ENCODE assay signal across 11 mouse cellular contexts in genomic region chr7:132705130-132705529, GRCm38 (mm10).
DNase-seq lines count a peak whose midpoint lies in the region; ATAC-seq and TF ChIP-seq lines count a peak whose summit lies in the region.
"Had no signal": no experiment of that assay in that cellular context is flagged by ENCODE, and none has a peak within 500 bp of the region (broad histone marks: within the 10 kb centered on the region; RNA-seq: fewer than 3 reads in every experiment).

No protein-coding gene starts in this region.

- H3K9ac ChIP-seq in forebrain, postnatal 0 days, result no peak overlapping the region
- no peak overlapping the region for H3K9ac ChIP-seq in forebrain, embryonic 16.5 days (replicated peaks; ENCODE audit: low read depth, low read length)
- H3K9ac ChIP-seq in heart, embryonic 11.5 days (ENCODE audit: low read depth, low read length), result no peak overlapping the region
- H3K9ac ChIP-seq: hindbrain, embryonic 12.5 days; stomach, embryonic 15.5 days had no signal

- H3K4me1 ChIP-seq in forebrain, postnatal 0 days (ENCODE audit: insufficient read depth), result no peaks in the 10 kb centered on the region
- H3K4me1 ChIP-seq in forebrain, embryonic 16.5 days (replicated peaks; ENCODE audit: control insufficient read depth, insufficient read depth, low read length), result no peaks in the 10 kb centered on the region
- no peaks in the 10 kb centered on the region; the same call in none of the 2 replicates for H3K4me1 ChIP-seq in testis, adult 2 months (ENCODE audit: control insufficient read depth, insufficient read depth, low read length)
- no peaks in the 10 kb centered on the region; the same call in 1 of the 2 replicates for H3K4me1 ChIP-seq in heart, embryonic 11.5 days (ENCODE audit: control insufficient read depth, insufficient read depth, low read length)
- H3K4me1 ChIP-seq: stomach, embryonic 15.5 days had no signal

- 0 out of 2 replicates have a peak, but pooled peaks have one; percentile 17 for TF ChIP-seq CTCF in forebrain, postnatal 0 days (IDR thresholded peaks at IDR 0.05; ENCODE audit: low read depth)
- peak; percentile 21; the same call in 1 of the 2 replicates for TF ChIP-seq CTCF in testis, adult 2 months (IDR thresholded peaks at IDR 0.05; ENCODE audit: control insufficient read depth, insufficient read depth, insufficient replicate concordance, low read depth, low read length)

- no peak overlapping the region for H3K4me3 ChIP-seq in forebrain, postnatal 0 days (ENCODE audit: low read depth, low read length)
- no peak overlapping the region for H3K4me3 ChIP-seq in forebrain, embryonic 16.5 days (replicated peaks; ENCODE audit: low read length)
- H3K4me3 ChIP-seq in testis, adult 2 months (ENCODE audit: control insufficient read depth, low read depth, low read length), result no peak overlapping the region
- H3K4me3 ChIP-seq in heart, embryonic 11.5 days (ENCODE audit: low read depth, low read length), result no peak overlapping the region
- H3K4me3 ChIP-seq: hindbrain, embryonic 12.5 days; stomach, embryonic 15.5 days had no signal

- 88% methylated on average over 7 of the region's 7 CpGs for WGBS in forebrain, postnatal 0 days
- WGBS in forebrain, embryonic 16.5 days, result 92% methylated on average over 7 of the region's 7 CpGs
- WGBS in heart, embryonic 11.5 days (ENCODE audit: insufficient replicate concordance), result 80% methylated on average over 7 of the region's 7 CpGs

- DNase-seq in forebrain, postnatal 0 days, result no peak
- no peak for DNase-seq in testis, postnatal 10 days (ENCODE audit: low spot score)
- peak; percentile 51 for DNase-seq in induced T-regulatory cell, adult 2 months (ENCODE audit: low read depth)
- DNase-seq in thymus, postnatal 25 days, result peak; percentile 43
- DNase-seq in ovary, postnatal 14 days (ENCODE audit: low spot score), result no peak

- H3K4me2 ChIP-seq in forebrain, postnatal 0 days (ENCODE audit: low read depth), result no peak overlapping the region
- no peak overlapping the region for H3K4me2 ChIP-seq in forebrain, embryonic 16.5 days (ENCODE audit: low read length)
- H3K4me2 ChIP-seq in heart, embryonic 11.5 days, result no peak overlapping the region
- H3K4me2 ChIP-seq: hindbrain, embryonic 12.5 days; stomach, embryonic 15.5 days had no signal

- no peaks in the 10 kb centered on the region for H3K36me3 ChIP-seq in forebrain, postnatal 0 days (ENCODE audit: insufficient read depth)
- no peaks in the 10 kb centered on the region for H3K36me3 ChIP-seq in forebrain, embryonic 16.5 days (ENCODE audit: control insufficient read depth, insufficient read depth)
- no peaks in the 10 kb centered on the region for H3K36me3 ChIP-seq in testis, adult 2 months (ENCODE audit: control insufficient read depth, insufficient read depth, low read length)
- H3K36me3 ChIP-seq in heart, embryonic 11.5 days (ENCODE audit: control insufficient read depth, insufficient read depth, low read length), result no peaks in the 10 kb centered on the region
- H3K36me3 ChIP-seq: hindbrain, embryonic 12.5 days; stomach, embryonic 15.5 days had no signal

- no peak for TF ChIP-seq POLR2A in testis, adult 2 months (IDR thresholded peaks at IDR 0.05; ENCODE audit: control insufficient read depth, low read depth, low read length)

- no peaks in the 10 kb centered on the region for H3K27me3 ChIP-seq in forebrain, postnatal 0 days (ENCODE audit: insufficient read depth, low read length)
- H3K27me3 ChIP-seq in forebrain, embryonic 16.5 days (replicated peaks; ENCODE audit: control insufficient read depth, insufficient read depth, low read length), result no peaks in the 10 kb centered on the region
- no peaks in the 10 kb centered on the region for H3K27me3 ChIP-seq in testis, adult 2 months (ENCODE audit: control insufficient read depth, insufficient read depth, low read length)
- H3K27me3 ChIP-seq in heart, embryonic 11.5 days (ENCODE audit: control insufficient read depth, insufficient read depth, low read length), result no peaks in the 10 kb centered on the region
- H3K27me3 ChIP-seq: hindbrain, embryonic 12.5 days; megakaryocyte, embryonic 14.5 days; stomach, embryonic 15.5 days had no signal

- H3K9me3 ChIP-seq in forebrain, postnatal 0 days (ENCODE audit: low read length), result no peaks in the 10 kb centered on the region
- H3K9me3 ChIP-seq in forebrain, embryonic 16.5 days (ENCODE audit: control insufficient read depth, low read length), result no peaks in the 10 kb centered on the region
- H3K9me3 ChIP-seq in heart, embryonic 11.5 days (replicated peaks; ENCODE audit: control insufficient read depth, low read length), result no peaks in the 10 kb centered on the region
- H3K9me3 ChIP-seq: hindbrain, embryonic 12.5 days; stomach, embryonic 15.5 days had no signal

- ATAC-seq in forebrain, postnatal 0 days, result no peak
- ATAC-seq in forebrain, embryonic 16.5 days, result no peak
- no peak; the same call in 1 of the 2 replicates for ATAC-seq in heart, embryonic 11.5 days (replicated peaks; ENCODE audit: insufficient number of reproducible peaks, low FRiP score, low TSS enrichment)

- no peak overlapping the region for H3K27ac ChIP-seq in forebrain, postnatal 0 days (ENCODE audit: low read depth, low read length)
- H3K27ac ChIP-seq in forebrain, embryonic 16.5 days (ENCODE audit: low read length), result no peak overlapping the region
- no peak overlapping the region for H3K27ac ChIP-seq in testis, adult 2 months (ENCODE audit: control insufficient read depth, insufficient read depth, low read depth, low read length)
- H3K27ac ChIP-seq in heart, embryonic 11.5 days (ENCODE audit: low read depth, low read length), result no peak overlapping the region
- H3K27ac ChIP-seq: hindbrain, embryonic 12.5 days; stomach, embryonic 15.5 days had no signal

Comparison
In these comparisons a context has a peak if more than half of its experiments do, and no peak if none do; other contexts are left out.
1. DNase-seq: peak in induced T-regulatory cell, adult 2 months (single experiment) and thymus, postnatal 25 days (single experiment); none in forebrain, postnatal 0 days (single experiment), testis, postnatal 10 days (single experiment) and ovary, postnatal 14 days (single experiment).